Mouse (Mus musculus) MEL (cell line): Measurements from ENCODE around the gene Rfx7. TPM values are rescaled to one million over a fixed set of nuclear protein-coding genes. Genes with fewer than 3 reads are reported as not detected.

Experiments
- DNase-seq: peaks from one replicate; pipeline ENCODE4 v3.0.0; 2011; ENCODE audit warnings: low read depth, low spot score
- H3K27ac ChIP-seq: 2 replicates; pipeline ENCODE4 v1.5.1; 2012; ENCODE audit warnings: low read depth, mild to moderate bottlenecking, control low read depth, low read length, moderate library complexity; ENCODE audit not compliant: control insufficient read depth
- H3K27me3 ChIP-seq, 2 experiments: fragments of 150-350 bp in 1 of 2; sonication (generic) in 1 of 2; 2 replicates each; pipeline ENCODE4 v1.6.1; 2012; ENCODE audit warnings: low read length in 2 of 2, mild to moderate bottlenecking in 2 of 2, improper control_type of control experiment in 1 of 2, moderate library complexity in 1 of 2; ENCODE audit not compliant: insufficient read depth in 2 of 2, control insufficient read depth in 1 of 2
- H3K36me3 ChIP-seq, 2 experiments: 2 replicates each; pipeline ENCODE4 v1.6.1; 2012 to 2014; ENCODE audit warnings: low read length in 2 of 2, improper control_type of control experiment in 1 of 2, inconsistent platforms in 1 of 2, mild to moderate bottlenecking in 1 of 2; ENCODE audit not compliant: insufficient read depth in 2 of 2, control insufficient read depth in 1 of 2
- H3K4me1 ChIP-seq, 2 experiments: fragments of 150-350 bp in 1 of 2; sonication (generic) in 1 of 2; 2 replicates each; pipeline ENCODE4 v1.6.1; 2012; ENCODE audit warnings: low read length in 2 of 2, improper control_type of control experiment in 1 of 2, mild to moderate bottlenecking in 1 of 2; ENCODE audit not compliant: insufficient read depth in 2 of 2, control insufficient read depth in 1 of 2
- H3K4me3 ChIP-seq, 2 experiments: fragments of 150-350 bp in 1 of 2; sonication (generic) in 1 of 2; 2 replicates each; pipeline ENCODE4 v1.5.1; 2012; ENCODE audit warnings: low read depth in 2 of 2, low read length in 2 of 2, mild to moderate bottlenecking in 2 of 2, moderate library complexity in 2 of 2, control low read depth in 1 of 2, improper control_type of control experiment in 1 of 2; ENCODE audit not compliant: control insufficient read depth in 1 of 2, insufficient read depth in 1 of 2
- H3K79me2 ChIP-seq: 2 replicates; pipeline ENCODE4 v1.6.1; 2012; ENCODE audit warnings: mild to moderate bottlenecking, low read length, moderate library complexity; ENCODE audit not compliant: control insufficient read depth, poor library complexity, insufficient read depth
- H3K9ac ChIP-seq: 2 replicates; pipeline ENCODE4 v1.6.1; 2012; ENCODE audit warnings: low read depth, mild to moderate bottlenecking, control low read depth, low read length, moderate library complexity; ENCODE audit not compliant: control insufficient read depth, poor library complexity, severe bottlenecking
- H3K9me3 ChIP-seq: fragments of 150-350 bp; sonication (generic); replicated peaks from 2 replicates; pipeline ENCODE4 v1.6.1; 2012; ENCODE audit warnings: mild to moderate bottlenecking, low read length, improper control_type of control experiment, moderate library complexity; ENCODE audit not compliant: insufficient read depth
- CTCF ChIP-seq, 3 experiments: IDR thresholded peaks in 2 of 3; conservative IDR thresholded peaks in 1 of 3; 2 replicates each; pipeline ENCODE4 v1.5.1; 2011 to 2012; ENCODE audit warnings: low read length in 3 of 3, low read depth in 2 of 3, mild to moderate bottlenecking in 2 of 3, improper control_type of control experiment in 1 of 3, inconsistent platforms in 1 of 3, mixed read lengths in 1 of 3, moderate library complexity in 1 of 3; ENCODE audit not compliant: control insufficient read depth in 1 of 3, insufficient read depth in 1 of 3, poor library complexity in 1 of 3, severe bottlenecking in 1 of 3
- ELF1 ChIP-seq: IDR thresholded peaks from 2 replicates; pipeline ENCODE4 v1.6.1; 2014; ENCODE audit warnings: low read depth, mild to moderate bottlenecking, inconsistent platforms, low read length, improper control_type of control experiment, moderate library complexity
- EP300 ChIP-seq, 2 experiments: IDR thresholded peaks; 2 replicates each; pipeline ENCODE4 v1.6.1; 2011; ENCODE audit warnings: improper control_type of control experiment in 2 of 2, low read length in 2 of 2, low read depth in 1 of 2, mild to moderate bottlenecking in 1 of 2
- JUND ChIP-seq: IDR thresholded peaks from 2 replicates; pipeline ENCODE4 v1.6.1; 2011; ENCODE audit warnings: low read depth, mild to moderate bottlenecking, improper control_type of control experiment, low read length
- MAX ChIP-seq: IDR thresholded peaks from 2 replicates; pipeline ENCODE4 v1.6.1; 2011; ENCODE audit warnings: low read length, improper control_type of control experiment
- MAZ ChIP-seq: IDR thresholded peaks from 2 replicates; pipeline ENCODE4 v1.6.1; 2012; ENCODE audit warnings: low read depth, mild to moderate bottlenecking, inconsistent platforms, low read length, improper control_type of control experiment
- MEF2A ChIP-seq: IDR thresholded peaks from 2 replicates; pipeline ENCODE4 v1.6.1; 2014; ENCODE audit warnings: low read depth, mild to moderate bottlenecking, inconsistent platforms, low read length, improper control_type of control experiment; ENCODE audit not compliant: poor library complexity, insufficient replicate concordance, severe bottlenecking; ENCODE audit errors: extremely low read depth
- MYB ChIP-seq: IDR thresholded peaks from 2 replicates; pipeline ENCODE4 v1.6.1; 2011; ENCODE audit warnings: mild to moderate bottlenecking, low read depth, low read length, improper control_type of control experiment
- MYC ChIP-seq: IDR thresholded peaks from 2 replicates; pipeline ENCODE4 v1.6.1; 2011; ENCODE audit warnings: low read depth, mild to moderate bottlenecking, low read length, improper control_type of control experiment, moderate library complexity
- NELFE ChIP-seq: IDR thresholded peaks from 2 replicates; pipeline ENCODE4 v1.6.1; 2011; ENCODE audit warnings: low read depth, low read length, improper control_type of control experiment
- RAD21 ChIP-seq: IDR thresholded peaks from 2 replicates; pipeline ENCODE4 v1.6.1; 2011; ENCODE audit warnings: mild to moderate bottlenecking, low read depth, low read length, improper control_type of control experiment
- SMC3 ChIP-seq: IDR thresholded peaks from 2 replicates; pipeline ENCODE4 v1.6.1; 2011; ENCODE audit warnings: low read depth, low read length, improper control_type of control experiment
- TBP ChIP-seq: IDR thresholded peaks from 2 replicates; pipeline ENCODE4 v1.8.0; 2011; ENCODE audit warnings: low read depth, low read length, improper control_type of control experiment
- TCF12 ChIP-seq: IDR thresholded peaks from 2 replicates; pipeline ENCODE4 v1.6.1; 2014; ENCODE audit warnings: low read depth, mild to moderate bottlenecking, inconsistent platforms, low read length, improper control_type of control experiment, moderate library complexity
- ZC3H11A ChIP-seq: IDR thresholded peaks from 2 replicates; pipeline ENCODE4 v1.6.1; 2012; ENCODE audit warnings: low read depth, mild to moderate bottlenecking, inconsistent platforms, low read length, improper control_type of control experiment
- ZMIZ1 ChIP-seq: IDR thresholded peaks from 2 replicates; pipeline ENCODE4 v1.6.1; 2012; ENCODE audit warnings: low read depth, mild to moderate bottlenecking, inconsistent platforms, low read length, improper control_type of control experiment, moderate library complexity
- polyA plus RNA-seq, 2 experiments: library from polyadenylated mRNA; stranded (reverse) in 1 of 2; unstranded in 1 of 2; fragments of >175 nt in 1 of 2; fragments of >200 nt in 1 of 2; gene quantifications; 2 replicates each; pipeline versions ENCODE4 v1.2.1 to v1.2.4; 2012; ENCODE audit warnings: low replicate concordance in 2 of 2, low read depth in 1 of 2; ENCODE audit not compliant: insufficient read length in 2 of 2, insufficient read depth in 1 of 2, missing spikeins in 1 of 2
- total RNA-seq: library from RNA; depleted of rRNA; stranded (reverse); fragments of 300-350 nt; gene quantifications from 2 replicates; pipeline ENCODE4 v1.2.3, GENCODE M21; 2012

Rfx7 gene
- total and polyA plus RNA-seq, 3 experiments = 6.2 to 30.5 (median 19.9) TPM

DNA sequence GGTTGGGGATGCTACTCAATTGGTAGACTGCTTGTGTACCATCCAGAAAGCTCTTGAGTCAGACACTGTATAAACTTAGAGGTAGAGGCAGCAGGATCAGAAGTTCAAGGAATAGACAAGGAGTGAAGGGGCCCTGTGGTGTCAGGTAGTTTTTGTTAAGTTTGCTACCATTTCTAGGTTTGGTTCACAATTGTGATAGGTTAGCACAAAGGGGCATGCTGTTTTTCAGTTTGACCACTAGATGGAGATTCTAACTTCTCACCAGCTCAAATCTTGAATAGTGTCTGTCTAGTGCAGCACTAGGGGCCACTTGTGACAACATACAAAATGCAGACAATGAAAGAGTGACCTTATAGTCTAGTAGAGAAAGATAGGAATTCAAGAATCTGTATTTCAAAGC, 103.1 kb downstream of the Rfx7 start:
- no peak overlapping the region for H3K9ac ChIP-seq
- TF ChIP-seq MYC (peak; percentile 34; the same call in 1 of the 2 replicates), RAD21 (peak; percentile 72), EP300 (IDR thresholded peaks at IDR 0.05; ENCODE audit: low read depth in 1 of 2, low read length in 2 of 2) (no peak), SMC3 (peak; percentile 91), CTCF (IDR thresholded peaks at IDR 0.05 in 2 of 3, conservative IDR thresholded peaks at IDR 0.05 in 1 of 3; ENCODE audit: control insufficient read depth in 1 of 3, insufficient read depth in 1 of 3, low read depth in 2 of 3, low read length in 3 of 3, poor library complexity in 1 of 3, severe bottlenecking in 1 of 3) (peak; percentile 29 to 92 (median 86); a peak in 5 of 6 replicates), ZC3H11A (peak; percentile 68), MAX (peak; percentile 48; the same call in 1 of the 2 replicates), ZMIZ1 (no peak)
- H3K4me3 ChIP-seq = no peak overlapping the region
- peaks cover 0 to 11% of the 10 kb centered on the region in 2 experiments; a peak in 2 of 4 replicates for H3K36me3 ChIP-seq
- H3K9me3 ChIP-seq = no peaks in the 10 kb centered on the region
- peaks cover 5 to 10% of the 10 kb centered on the region in 2 experiments for H3K4me1 ChIP-seq
- H3K79me2 ChIP-seq = no peaks in the 10 kb centered on the region; the same call in 1 of the 2 replicates
- H3K27ac ChIP-seq = no peak overlapping the region
- peak; percentile 71 for DNase-seq
- H3K27me3 ChIP-seq = no peaks in the 10 kb centered on the region

DNA sequence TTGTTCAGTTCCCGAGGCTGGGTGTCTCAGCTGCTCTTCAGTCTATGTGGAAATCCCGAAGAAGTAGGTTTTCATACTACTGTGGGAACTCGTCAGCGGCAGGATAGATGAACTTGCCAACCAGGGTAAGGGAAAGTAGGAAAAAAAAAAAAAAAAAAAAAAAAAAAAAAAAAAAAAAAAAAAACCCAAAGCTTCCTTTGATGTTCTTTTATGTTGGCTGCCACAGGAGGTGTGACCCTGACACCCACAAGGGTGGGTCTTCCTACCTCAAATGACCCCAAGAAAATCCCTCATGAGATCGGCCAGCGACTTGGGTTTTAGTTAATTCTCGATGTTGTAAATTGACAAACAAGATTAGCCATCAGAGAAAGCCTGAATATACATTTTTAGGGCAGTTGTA, 104.5 kb downstream of the Rfx7 start:
- Histone ChIP-seq H3K27me3 (no peaks in the 10 kb centered on the region), H3K9me3 (no peaks in the 10 kb centered on the region), H3K9ac (no peak overlapping the region), H3K36me3 (peaks cover 0 to 19% of the 10 kb centered on the region in 2 experiments; a peak in 2 of 4 replicates), H3K79me2 (peaks cover 2% of the 10 kb centered on the region; the same call in 1 of the 2 replicates), H3K4me1 (peaks cover 11 to 19% of the 10 kb centered on the region in 2 experiments), H3K4me3 (no peak overlapping the region), H3K27ac (no peak overlapping the region)
- TF ChIP-seq TBP (no peak), JUND (no peak), ELF1 (no peak), ZMIZ1 (no peak), TCF12 (no peak), EP300 (IDR thresholded peaks at IDR 0.05; ENCODE audit: low read depth in 1 of 2, low read length in 2 of 2) (no peak), MEF2A (no peak), MYB (no peak), MAZ (no peak), NELFE (no peak)
- no peak for DNase-seq
